Mouse (Mus musculus): ENCODE measurements around the gene Usp10. TPM values are rescaled to one million over a fixed set of nuclear protein-coding genes. Genes with fewer than 3 reads are reported as not detected.

Gene Usp10
- total RNA-seq, 1 experiment from 2014 or later, result 35.3 TPM

DNA sequence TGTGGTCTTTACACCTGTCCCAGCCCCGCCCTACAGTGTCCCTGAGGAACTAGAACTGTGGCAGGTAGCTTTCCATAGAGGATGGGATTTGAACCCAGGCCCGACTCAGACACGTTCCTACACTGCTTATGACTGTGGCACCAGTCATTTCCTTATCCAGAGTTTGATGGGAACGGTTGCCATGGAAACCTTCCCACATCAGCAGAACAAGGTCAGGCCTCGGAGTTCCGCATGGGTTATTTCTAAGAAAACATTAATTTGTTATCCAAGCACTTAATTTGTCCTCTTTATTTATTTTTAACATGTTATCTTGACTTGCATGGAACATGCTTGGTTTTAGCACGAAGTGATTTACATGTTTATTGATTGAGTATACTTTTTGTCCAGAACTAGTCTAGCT is 91.6 kb downstream of the Usp10 start:
- no peak for ATAC-seq (ENCODE audit: extremely low read depth, insufficient number of reproducible peaks, low FRiP score, poor library complexity, severe bottlenecking)

DNA sequence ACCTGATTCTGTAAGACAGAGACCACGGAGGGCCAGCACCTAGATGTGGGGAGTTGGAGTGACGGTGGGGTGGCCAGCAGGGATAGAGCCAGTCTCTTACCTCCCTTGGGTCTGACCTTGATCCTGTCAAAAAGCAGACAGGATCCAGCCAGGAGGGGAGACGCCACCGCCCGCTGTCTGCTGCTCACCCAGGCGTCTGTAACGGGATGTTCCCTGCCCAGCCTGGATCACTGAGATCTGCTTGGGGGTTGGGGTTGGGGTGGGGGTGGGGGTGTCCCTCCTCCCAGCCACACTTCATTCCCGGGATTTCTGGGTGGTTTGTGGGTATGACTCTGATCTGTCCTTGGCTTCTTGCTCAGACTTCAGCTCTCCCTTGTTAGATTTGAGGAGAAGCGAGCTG is 92.2 kb downstream of the Usp10 start:
- ATAC-seq (ENCODE audit: extremely low read depth, insufficient number of reproducible peaks, low FRiP score, poor library complexity, severe bottlenecking), result no peak

DNA sequence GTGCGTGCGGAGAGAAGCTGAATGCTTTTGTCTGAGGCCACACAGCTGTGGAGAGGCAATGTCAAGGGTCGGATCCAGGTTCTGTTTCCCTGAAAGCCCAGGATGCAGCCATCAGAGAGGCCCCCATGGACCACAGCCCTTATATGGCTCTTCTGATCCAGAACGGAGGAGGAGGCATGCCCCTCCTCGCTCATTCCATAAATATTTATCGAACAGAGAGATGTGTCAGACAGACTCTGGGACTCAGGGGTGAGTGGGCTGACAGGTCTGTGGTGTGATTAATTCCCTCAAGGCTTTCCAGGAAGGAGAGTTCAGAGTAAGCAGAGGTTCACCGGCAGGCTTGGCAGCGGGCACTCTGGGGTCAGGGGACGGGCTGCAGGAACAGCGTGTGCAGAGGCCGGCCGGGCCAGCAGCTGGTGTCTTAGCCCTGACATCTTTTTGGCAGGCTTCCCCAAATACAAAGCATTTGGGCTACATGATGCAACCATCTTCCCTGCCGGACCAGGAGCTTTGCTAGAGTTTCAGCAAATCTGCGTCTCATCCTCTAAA is 94.1 kb downstream of the Usp10 start:
- ATAC-seq (ENCODE audit: extremely low read depth, insufficient number of reproducible peaks, low FRiP score, poor library complexity, severe bottlenecking), result no peak

DNA sequence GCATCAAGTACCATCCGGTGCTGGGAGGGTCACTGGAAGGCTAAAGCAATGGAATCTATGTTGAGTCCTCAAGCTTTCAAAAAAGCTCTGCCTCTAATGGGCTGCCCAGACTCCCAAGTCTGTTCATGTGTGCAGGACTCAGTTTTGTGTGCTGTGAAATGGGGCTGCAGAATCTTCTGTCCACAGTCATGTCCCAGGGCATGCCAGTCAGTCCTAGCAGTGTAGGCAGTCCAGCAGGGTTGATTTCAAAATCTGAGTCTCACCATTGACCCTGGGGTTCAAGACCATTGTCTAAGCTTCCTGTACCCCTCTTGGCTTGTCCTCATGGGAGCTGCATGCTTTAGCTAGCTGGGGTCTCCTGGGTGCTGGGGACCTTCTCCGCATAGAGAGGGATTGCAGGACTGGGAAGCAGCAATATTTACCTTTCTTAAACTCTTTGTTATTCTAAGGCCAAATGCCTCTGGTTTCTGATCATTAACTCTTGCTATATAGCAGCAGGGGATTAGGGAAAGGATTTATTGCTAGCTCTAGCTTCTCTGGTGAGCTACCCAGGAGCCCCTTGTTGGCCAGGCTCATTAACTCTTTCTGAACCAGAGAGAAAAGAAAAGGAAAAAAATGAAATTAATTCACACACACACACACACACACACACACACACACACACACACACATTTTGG is 94.7 kb downstream of the Usp10 start:
- ATAC-seq (ENCODE audit: extremely low read depth, insufficient number of reproducible peaks, low FRiP score, poor library complexity, severe bottlenecking), result no peak

DNA sequence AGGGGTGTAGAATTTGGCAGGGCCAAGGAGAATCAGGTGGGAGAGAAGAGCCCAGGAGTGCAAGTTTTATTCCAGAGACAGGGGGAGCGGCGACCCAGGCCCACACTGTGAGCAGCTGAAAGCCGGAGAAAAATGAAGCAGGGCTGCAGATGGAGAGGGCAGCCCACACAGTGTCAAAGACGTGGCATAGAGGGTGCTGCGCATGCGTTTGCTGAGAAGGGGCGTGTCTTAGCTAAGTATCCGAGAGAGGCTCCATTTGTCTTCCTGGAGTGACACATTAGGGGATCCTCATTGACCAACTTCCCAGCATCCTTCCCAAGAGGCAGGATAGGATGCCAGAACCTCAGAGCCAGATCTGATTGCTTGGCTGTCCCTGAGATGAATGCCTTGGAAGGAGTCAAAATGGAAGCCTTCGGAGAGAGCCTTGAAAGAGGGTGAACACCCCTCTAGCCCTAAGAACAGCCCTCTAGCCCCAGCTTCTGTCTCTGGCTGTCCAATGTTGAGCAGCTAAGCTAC is 96.5 kb downstream of the Usp10 start:
- ATAC-seq (ENCODE audit: extremely low read depth, insufficient number of reproducible peaks, low FRiP score, poor library complexity, severe bottlenecking), result no peak

Other genes starting within 250 kb of the Usp10 start
- not detected in 2 replicates for gene Wfdc1, start 244.0 kb upstream of the Usp10 start, total RNA-seq (2017)
- not detected in 2 replicates for gene Atp2c2, start 210.4 kb upstream of the Usp10 start, total RNA-seq (2017)
- 4.1 and 4.2 TPM in 2 replicates for gene Tldc1, start 131.9 kb upstream of the Usp10 start, total RNA-seq (2017)
- 348 and 428 TPM in 2 replicates for gene Cotl1, start 69.8 kb upstream of the Usp10 start, total RNA-seq (2017)
- 10.0 and 14.7 TPM in 2 replicates for gene Klhl36, start 48.1 kb upstream of the Usp10 start, total RNA-seq (2017)
- gene Gm20388, start 481 bp downstream of the Usp10 start, total RNA-seq (2017), result 9.9 and 10.8 TPM in 2 replicates
- 10.6 and 11.5 TPM in 2 replicates for gene Crispld2, start 82.1 kb downstream of the Usp10 start, total RNA-seq (2017)
- 27.6 and 45.2 TPM in 2 replicates for gene Zdhhc7, start 191.1 kb downstream of the Usp10 start, total RNA-seq (2017)
- gene 6430548M08Rik, start 203.8 kb downstream of the Usp10 start, total RNA-seq (2017), result 97.9 and 122 TPM in 2 replicates

All from neutrophil, adult 5-6 weeks (primary cell).